ENCODE assay signal across 22 mouse cellular contexts in genomic region chr5:144773231-144773630, GRCm38 (mm10). TPM values are rescaled to one million over a fixed set of nuclear protein-coding genes. Genes with fewer than 3 reads are reported as not detected.
A peak's percentile ranks its signal among the peaks of the same experiment; 100 is the strongest.
DNase-seq lines count a peak whose midpoint lies in the region; ATAC-seq and TF ChIP-seq lines count a peak whose summit lies in the region.
"Had no signal": no experiment of that assay in that cellular context is flagged by ENCODE, and none has a peak within 500 bp of the region (broad histone marks: within the 10 kb centered on the region; RNA-seq: fewer than 3 reads in every experiment).

No protein-coding gene starts in this region.

- no peak overlapping the region for H3K4me3 ChIP-seq in layer of hippocampus, adult 2 months
- H3K4me3 ChIP-seq in midbrain, postnatal 0 days (ENCODE audit: low read depth, low read length), result no peak overlapping the region
- H3K4me3 ChIP-seq in midbrain, embryonic 14.5 days (replicated peaks; ENCODE audit: low read depth, low read length), result no peak overlapping the region
- H3K4me3 ChIP-seq in stomach, postnatal 0 days (ENCODE audit: low read depth, low read length), result no peak overlapping the region
- H3K4me3 ChIP-seq: embryonic facial prominence, embryonic 13.5 days; forebrain, embryonic 13.5 days; heart, embryonic 12.5 days had no signal

- no peak for DNase-seq in layer of hippocampus, adult 2 months (ENCODE audit: low spot score in 2 of 2)
- DNase-seq in layer of hippocampus, adult 8-10 months (ENCODE audit: low spot score in 2 of 2), result no peak
- DNase-seq in midbrain, postnatal 0 days (ENCODE audit: low spot score), result no peak
- DNase-seq in midbrain, embryonic 14.5 days, result no peak
- DNase-seq in R1 (ENCODE audit: low read depth, low spot score), result peak; percentile 62
- DNase-seq in stomach, postnatal 0 days (ENCODE audit: low spot score), result no peak
- no peak for DNase-seq in ovary, postnatal 14 days (ENCODE audit: low spot score)
- DNase-seq in right cerebral cortex, postnatal 14 days, result no peak
- DNase-seq: adrenal gland, postnatal 14 days; cerebellum, adult 18-20 months; cerebellum, adult 9-11 months; cerebellum, postnatal 36 days; forebrain, postnatal 0 days; gastrocnemius, postnatal 14 days; heart, postnatal 36 days had no signal

- H3K4me1 ChIP-seq in midbrain, postnatal 0 days (ENCODE audit: insufficient read depth, low read length), result peaks cover 9% of the 10 kb centered on the region; the same call in 1 of the 2 replicates
- H3K4me1 ChIP-seq in midbrain, embryonic 14.5 days (ENCODE audit: control insufficient read depth, insufficient read depth, low read length), result peaks cover 11% of the 10 kb centered on the region
- H3K4me1 ChIP-seq in stomach, postnatal 0 days (replicated peaks; ENCODE audit: control insufficient read depth, insufficient read depth), result peaks cover 4% of the 10 kb centered on the region; the same call in 1 of the 2 replicates

- WGBS in midbrain, postnatal 0 days, result 94% methylated on average over 6 of the region's 6 CpGs
- WGBS in midbrain, embryonic 14.5 days, result 94% methylated on average over 6 of the region's 6 CpGs
- WGBS in stomach, postnatal 0 days, result 89% methylated on average over 6 of the region's 6 CpGs

- no peaks in the 10 kb centered on the region for H3K27me3 ChIP-seq in midbrain, postnatal 0 days (ENCODE audit: insufficient read depth, low read length)
- no peaks in the 10 kb centered on the region for H3K27me3 ChIP-seq in midbrain, embryonic 14.5 days (ENCODE audit: control insufficient read depth, insufficient read depth, low read length)
- H3K27me3 ChIP-seq in stomach, postnatal 0 days (ENCODE audit: control insufficient read depth, insufficient read depth, low read length), result no peaks in the 10 kb centered on the region
- H3K27me3 ChIP-seq: embryonic facial prominence, embryonic 13.5 days; forebrain, embryonic 13.5 days; heart, embryonic 12.5 days had no signal

- no peak overlapping the region for H3K27ac ChIP-seq in layer of hippocampus, adult 2 months
- H3K27ac ChIP-seq in midbrain, postnatal 0 days (ENCODE audit: low read depth, low read length), result no peak overlapping the region
- no peak overlapping the region for H3K27ac ChIP-seq in midbrain, embryonic 14.5 days (replicated peaks; ENCODE audit: low read depth, low read length)
- no peak overlapping the region for H3K27ac ChIP-seq in stomach, postnatal 0 days (replicated peaks)
- H3K27ac ChIP-seq: embryonic facial prominence, embryonic 13.5 days; forebrain, embryonic 13.5 days had no signal

- no peak overlapping the region for H3K9ac ChIP-seq in midbrain, postnatal 0 days (replicated peaks; ENCODE audit: low read length, poor library complexity, severe bottlenecking)
- no peak overlapping the region for H3K9ac ChIP-seq in midbrain, embryonic 14.5 days (replicated peaks; ENCODE audit: low read length)
- H3K9ac ChIP-seq in stomach, postnatal 0 days (ENCODE audit: low read length), result no peak overlapping the region
- H3K9ac ChIP-seq: embryonic facial prominence, embryonic 13.5 days; forebrain, embryonic 13.5 days; forebrain, postnatal 0 days; heart, embryonic 12.5 days had no signal

- H3K4me2 ChIP-seq in midbrain, postnatal 0 days (ENCODE audit: low read depth, low read length, poor library complexity, severe bottlenecking), result no peak overlapping the region
- no peak overlapping the region for H3K4me2 ChIP-seq in midbrain, embryonic 14.5 days (ENCODE audit: low read length)
- no peak overlapping the region for H3K4me2 ChIP-seq in stomach, postnatal 0 days (replicated peaks; ENCODE audit: low read depth)
- H3K4me2 ChIP-seq: embryonic facial prominence, embryonic 13.5 days; forebrain, embryonic 13.5 days; heart, embryonic 12.5 days had no signal

- TF ChIP-seq EP300 in stomach, postnatal 0 days (optimal IDR thresholded peaks at IDR 0.05), result no peak

- ATAC-seq in midbrain, postnatal 0 days (ENCODE audit: low FRiP score), result no peak
- ATAC-seq in midbrain, embryonic 14.5 days (ENCODE audit: low FRiP score, low TSS enrichment), result no peak
- no peak for ATAC-seq in stomach, postnatal 0 days (ENCODE audit: low FRiP score, low TSS enrichment)
- ATAC-seq: activated CD4-positive, CD25-positive, alpha-beta regulatory T cell, adult 4 months; forebrain, embryonic 13.5 days; forebrain, postnatal 0 days; hindbrain, embryonic 16.5 days had no signal

- H3K36me3 ChIP-seq in midbrain, postnatal 0 days (ENCODE audit: insufficient read depth, low read length), result peaks cover 36% of the 10 kb centered on the region
- H3K36me3 ChIP-seq in midbrain, embryonic 14.5 days (ENCODE audit: control insufficient read depth, insufficient read depth, low read length), result peaks cover 62% of the 10 kb centered on the region
- peaks cover 13% of the 10 kb centered on the region for H3K36me3 ChIP-seq in stomach, postnatal 0 days (ENCODE audit: control insufficient read depth, insufficient read depth, low read length)

- peak; percentile 43 for TF ChIP-seq CTCF in layer of hippocampus, adult 2 months (conservative IDR thresholded peaks at IDR 0.05)
- TF ChIP-seq CTCF in midbrain, postnatal 0 days (IDR thresholded peaks at IDR 0.05), result peak; percentile 19
- TF ChIP-seq CTCF in stomach, postnatal 0 days (IDR thresholded peaks at IDR 0.05; ENCODE audit: low read depth), result 0 out of 2 replicates have a peak, but pooled peaks have one; percentile 21

- H3K9me3 ChIP-seq in midbrain, postnatal 0 days (ENCODE audit: low read length), result no peaks in the 10 kb centered on the region
- H3K9me3 ChIP-seq in midbrain, embryonic 14.5 days (ENCODE audit: control insufficient read depth, low read length), result no peaks in the 10 kb centered on the region
- no peaks in the 10 kb centered on the region for H3K9me3 ChIP-seq in stomach, postnatal 0 days (ENCODE audit: control insufficient read depth, low read length)
- H3K9me3 ChIP-seq: embryonic facial prominence, embryonic 13.5 days; forebrain, embryonic 13.5 days; heart, embryonic 12.5 days had no signal

RNA-seq across cellular contexts. Expression of gene Trrap, which starts 5.7 kb away (rescaled TPM):
- total RNA-seq in layer of hippocampus, adult 2 months (2021), result 100 to 1,000 TPM; 175 to 189 TPM
- total RNA-seq in layer of hippocampus, adult 8-10 months (2022), result 100 to 1,000 TPM; 144 to 177 (median 152) TPM
- total RNA-seq in midbrain, postnatal 0 days (2014; rRNA removed), result 136 and 166 TPM in 2 replicates
- 53.2 and 66.8 TPM in 2 replicates for polyA plus RNA-seq in midbrain, postnatal 0 days (2015; fragmentation: Nextera tagmentation; extraction: Ambion mirVana)
- polyA plus RNA-seq in midbrain, embryonic 14.5 days (2014; fragmentation: Nextera tagmentation; extraction: Ambion mirVana), result 81.7 and 109 TPM in 2 replicates
- 22.7 TPM in 2 replicates for polyA plus RNA-seq in stomach, postnatal 0 days (2015; fragmentation: Nextera tagmentation; extraction: Ambion mirVana)

RNA-seq across cellular contexts. Expression of gene Tmem130, which starts 11.6 kb away (rescaled TPM):
- total RNA-seq in layer of hippocampus, adult 2 months (2021), result 100 to 1,000 TPM; 126 to 132 TPM
- total RNA-seq in layer of hippocampus, adult 8-10 months (2022), result 100 to 1,000 TPM; 124 to 160 (median 141) TPM
- 375 and 444 TPM in 2 replicates for total RNA-seq in midbrain, postnatal 0 days (2014; rRNA removed)
- 603 and 636 TPM in 2 replicates for polyA plus RNA-seq in midbrain, postnatal 0 days (2015; fragmentation: Nextera tagmentation; extraction: Ambion mirVana)
- 263 and 270 TPM in 2 replicates for polyA plus RNA-seq in midbrain, embryonic 14.5 days (2014; fragmentation: Nextera tagmentation; extraction: Ambion mirVana)
- polyA plus RNA-seq in stomach, postnatal 0 days (2015; fragmentation: Nextera tagmentation; extraction: Ambion mirVana), result 2.9 and 3.2 TPM in 2 replicates
- total RNA-seq: gastrocnemius, adult 18-20 months; gastrocnemius, postnatal 14 days had no signal
- polyA plus RNA-seq: activated CD4-positive, CD25-positive, alpha-beta regulatory T cell, adult 4 months; C2C12 had no signal
